Mouse (Mus musculus) thymus, adult 2 months (tissue): ENCODE measurements around the gene Syce2. TPM values are rescaled to one million over a fixed set of nuclear protein-coding genes. Genes with fewer than 3 reads are reported as not detected.

Experiments used
- DNase-seq: peaks from one replicate; pipeline ENCODE4 v3.0.0; 2021
- H3K27ac ChIP-seq: fragments of 200-500 bp; 2 replicates; pipeline ENCODE4 v1.5.1; 2012; ENCODE audit warnings: low read length, control low read depth; ENCODE audit not compliant: control insufficient read depth, insufficient read depth
- H3K27me3 ChIP-seq: fragments of 200-500 bp; 2 replicates; pipeline ENCODE4 v1.6.1; 2012; ENCODE audit warnings: mild to moderate bottlenecking, low read length, moderate library complexity, mixed read lengths; ENCODE audit not compliant: control insufficient read depth, insufficient read depth
- H3K36me3 ChIP-seq: fragments of 200-500 bp; 2 replicates; pipeline ENCODE4 v1.6.1; 2012; ENCODE audit warnings: mild to moderate bottlenecking, low read length, moderate library complexity; ENCODE audit not compliant: control insufficient read depth, insufficient read depth
- H3K4me1 ChIP-seq: fragments of 200-500 bp; replicated peaks from 2 replicates; pipeline ENCODE4 v1.6.1; 2012; ENCODE audit warnings: low read length; ENCODE audit not compliant: control insufficient read depth, insufficient read depth
- H3K4me3 ChIP-seq: fragments of 200-500 bp; 2 replicates; pipeline ENCODE4 v1.5.1; 2012; ENCODE audit warnings: mild to moderate bottlenecking, low read length, control low read depth, moderate library complexity; ENCODE audit not compliant: control insufficient read depth, insufficient read depth
- CTCF ChIP-seq: fragments of 200-500 bp; IDR thresholded peaks from 2 replicates; pipeline ENCODE4 v1.5.1; 2012; ENCODE audit warnings: mild to moderate bottlenecking, control low read depth, low read length, moderate library complexity, borderline replicate concordance; ENCODE audit not compliant: control insufficient read depth, poor library complexity, insufficient read depth; ENCODE audit errors: extremely low read depth
- POLR2A ChIP-seq: fragments of 200-500 bp; IDR thresholded peaks from 2 replicates; pipeline ENCODE4 v1.6.1; 2012; ENCODE audit warnings: mild to moderate bottlenecking, low read length, control low read depth, moderate library complexity; ENCODE audit not compliant: control insufficient read depth, poor library complexity, insufficient read depth; ENCODE audit errors: extremely low read depth
- WGBS: fragments of 180-500 bp; shearing (Covaris S2); methylation state at CpG from one replicate; pipeline ENCODE4 v1.1.7; 2018; 5-methylcytosine and 5-hydroxymethylcytosine counted together
- polyA plus RNA-seq: library from polyadenylated mRNA; depleted of rRNA; stranded (reverse); fragments of >200 nt; gene quantifications from 2 replicates; pipeline ENCODE4 v1.2.3, GENCODE M21; 2012

The Syce2 gene
- polyA plus RNA-seq, 1 experiment: 9.4 TPM

DNA sequence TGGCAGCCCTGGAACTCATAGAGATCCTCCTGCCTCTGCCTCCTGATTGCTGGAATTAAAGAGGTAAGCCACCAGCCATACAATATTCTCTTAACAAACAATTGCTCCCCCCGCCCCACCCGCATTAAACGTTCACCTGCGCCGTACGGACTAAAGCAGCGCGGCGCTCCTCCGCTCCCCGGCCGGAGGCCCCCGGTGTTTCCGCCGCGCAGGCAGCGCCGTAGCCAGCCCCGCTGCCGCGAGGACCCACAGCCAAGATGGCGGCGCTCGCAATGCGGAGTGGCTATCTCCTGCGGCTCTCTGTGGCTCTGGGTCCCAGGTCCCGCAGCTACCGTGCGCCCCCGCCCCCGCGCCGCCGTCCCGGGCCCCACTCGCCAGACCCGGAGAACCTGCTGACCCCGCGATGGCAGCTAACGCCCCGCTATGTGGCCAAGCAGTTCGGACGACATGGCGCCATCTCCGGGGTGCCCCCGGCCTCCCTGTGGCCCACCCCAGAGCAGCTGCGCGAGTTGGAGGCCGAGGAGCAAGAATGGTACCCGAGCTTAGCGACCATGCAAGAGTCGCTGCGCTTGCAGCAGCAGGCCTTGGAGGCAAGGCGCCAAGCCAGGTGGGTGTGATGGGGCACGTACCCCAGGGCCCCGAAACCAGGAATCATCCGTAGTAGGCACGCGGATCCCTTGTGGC, 39.7 kb upstream of the Syce2 start:
- under 1% methylated on average over 59 of the region's 59 CpGs for WGBS
- H3K36me3 ChIP-seq: peaks cover 28% of the 10 kb centered on the region
- H3K27ac ChIP-seq: peak overlapping the region; percentile 5; the same call in 1 of the 2 replicates
- peaks cover 2% of the 10 kb centered on the region for H3K4me1 ChIP-seq
- H3K4me3 ChIP-seq: peak overlapping the region; percentile 93
- DNase-seq: peak; percentile 90
- no peaks in the 10 kb centered on the region for H3K27me3 ChIP-seq
- peak; percentile 90 for TF ChIP-seq POLR2A
- no peak for TF ChIP-seq CTCF

DNA sequence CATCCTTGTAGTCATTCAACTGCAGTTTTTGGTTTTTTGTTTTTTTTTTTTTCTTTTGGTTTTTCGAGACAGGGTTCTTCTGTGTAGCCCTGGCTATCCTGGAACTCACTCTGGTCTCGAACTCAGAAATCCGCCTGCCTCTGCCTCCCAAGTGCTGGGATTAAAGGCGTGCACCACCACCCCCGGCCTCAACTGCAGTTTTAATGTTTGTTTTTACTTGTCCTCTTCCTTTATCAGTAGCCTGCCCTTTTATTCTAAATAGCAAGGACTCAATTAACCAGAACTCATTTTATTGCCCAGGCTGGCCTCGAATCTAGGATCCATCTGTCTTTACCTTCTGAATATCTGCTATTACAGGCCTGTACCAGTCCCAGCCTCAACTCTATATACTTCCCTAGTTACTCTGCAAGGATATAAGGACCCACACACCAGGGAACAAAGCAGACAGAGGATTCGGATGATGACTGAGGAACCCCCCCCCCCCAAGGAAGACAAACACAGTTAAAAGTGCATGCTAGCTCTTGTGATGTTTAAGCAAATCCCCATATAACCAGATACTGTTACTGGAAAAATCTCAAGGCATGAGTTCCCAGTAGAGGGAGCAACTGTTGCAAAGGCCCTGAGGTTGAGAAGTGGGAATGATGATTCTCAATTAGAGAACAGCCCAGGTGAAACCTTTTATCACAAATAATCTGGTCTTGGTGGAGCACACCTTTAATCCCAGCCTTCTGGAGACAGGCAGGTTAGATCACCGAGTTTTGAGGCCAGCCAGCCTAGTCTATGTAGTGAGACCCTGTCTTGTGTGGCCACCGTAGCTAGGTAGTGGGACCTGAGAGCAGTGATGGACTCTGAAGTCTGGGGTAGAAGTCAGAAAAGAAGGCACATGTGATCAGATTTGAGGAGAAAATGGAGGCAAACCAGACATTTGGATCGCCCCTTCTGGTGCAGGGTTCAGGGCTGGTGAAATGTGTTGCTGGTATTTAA, 38.9 kb upstream of the Syce2 start:
- peak overlapping the region; percentile 93 for H3K4me3 ChIP-seq
- peaks cover 35% of the 10 kb centered on the region for H3K36me3 ChIP-seq
- no peaks in the 10 kb centered on the region for H3K27me3 ChIP-seq
- no peak for DNase-seq
- H3K27ac ChIP-seq: no peak overlapping the region
- H3K4me1 ChIP-seq: peaks cover 2% of the 10 kb centered on the region
- TF ChIP-seq CTCF: no peak
- no peak for TF ChIP-seq POLR2A
- WGBS: 39% methylated on average over 10 of the region's 10 CpGs

DNA sequence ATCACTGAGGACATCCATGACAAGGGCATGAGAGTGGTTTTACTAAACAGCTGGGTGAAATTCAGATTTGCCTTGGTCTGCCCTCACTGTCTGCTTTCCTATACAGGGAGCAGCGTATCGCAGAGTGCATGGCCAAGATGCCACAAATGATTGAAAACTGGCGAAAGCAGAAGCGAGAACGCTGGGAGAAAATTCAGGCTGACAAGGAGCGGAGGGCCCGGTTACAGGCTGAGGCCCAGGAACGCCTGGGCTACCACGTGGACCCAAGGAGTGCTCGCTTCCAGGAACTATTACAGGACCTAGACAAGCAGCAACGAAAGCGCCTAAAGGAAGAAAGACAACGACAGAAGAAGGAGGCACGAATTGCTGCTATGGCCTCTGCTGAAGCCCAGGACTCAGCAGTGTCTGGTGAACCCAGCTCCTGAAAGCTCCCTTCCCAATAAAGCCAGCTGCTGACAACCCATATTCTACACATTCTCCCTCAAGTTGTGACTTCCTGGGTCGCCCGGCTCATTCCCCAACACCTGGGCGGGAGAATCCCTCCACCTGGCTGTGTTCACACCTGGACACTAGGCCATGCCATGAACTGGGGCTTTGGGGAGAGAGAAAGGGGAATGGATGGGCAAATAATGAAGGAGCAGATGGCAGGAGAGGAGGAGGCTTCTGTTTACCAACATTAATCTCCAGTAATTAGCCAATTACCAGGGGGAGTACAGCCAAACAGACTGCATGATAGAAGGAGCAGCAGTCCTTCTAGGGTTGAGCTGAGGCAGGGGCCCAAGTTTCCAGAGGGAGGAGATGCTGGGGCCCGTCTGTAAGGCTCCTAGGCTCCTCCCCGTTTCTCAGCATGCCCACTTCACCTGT, 37.7 kb upstream of the Syce2 start:
- Histone ChIP-seq H3K36me3 (peaks cover 39% of the 10 kb centered on the region), H3K27me3 (no peaks in the 10 kb centered on the region), H3K27ac (no peak overlapping the region), H3K4me1 (peaks cover 2% of the 10 kb centered on the region), H3K4me3 (no peak overlapping the region)
- no peak for TF ChIP-seq CTCF
- no peak for TF ChIP-seq POLR2A
- WGBS: 93% methylated on average over 19 of the region's 19 CpGs
- no peak for DNase-seq

DNA sequence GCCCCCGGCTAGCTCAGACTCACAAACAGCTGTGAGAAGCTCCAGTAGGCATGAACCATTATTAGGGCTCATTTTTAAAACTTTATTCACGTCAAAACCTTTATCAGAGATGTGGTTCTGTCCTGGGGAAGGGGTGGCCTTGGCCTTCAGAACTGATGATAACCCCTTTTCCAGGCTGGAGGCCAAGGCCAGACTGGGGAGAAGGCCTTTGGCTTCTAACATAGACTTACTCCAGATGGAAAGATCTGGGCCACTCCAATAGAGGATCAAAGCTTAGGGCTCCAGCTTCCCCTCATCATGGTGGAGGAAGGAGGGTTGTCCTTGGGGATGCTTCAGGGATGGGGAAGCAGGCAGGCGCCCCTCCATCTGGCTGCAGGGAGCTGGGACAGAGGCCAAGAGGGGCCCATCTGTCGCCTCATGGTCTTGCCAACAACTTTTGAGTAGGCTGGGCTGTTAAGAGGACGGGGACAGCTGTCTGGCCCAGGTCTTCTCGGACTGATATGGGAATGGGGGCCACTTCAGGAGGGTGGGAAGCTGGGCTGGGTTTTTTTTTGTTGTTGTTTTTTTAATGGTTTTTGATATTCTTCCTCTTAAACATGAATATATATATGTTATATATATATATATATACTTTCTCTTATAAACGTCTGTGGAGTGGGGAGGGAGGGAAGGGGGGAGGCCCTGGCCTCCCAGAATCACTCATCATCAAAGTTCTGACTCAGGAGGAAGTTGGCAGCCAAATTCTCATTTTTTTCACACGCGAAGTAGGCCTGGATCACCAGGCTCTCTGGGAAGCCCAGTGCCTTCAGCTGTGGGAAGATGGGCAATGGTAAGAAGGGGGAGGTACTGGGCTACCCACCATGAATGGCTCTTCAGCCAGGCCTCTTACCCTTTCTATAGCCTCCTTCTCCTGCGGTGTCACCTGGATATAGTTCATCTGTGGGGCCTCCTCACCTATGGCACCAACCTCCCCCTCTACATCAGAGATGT, 36.8 kb upstream of the Syce2 start:
- 88% methylated on average over 10 of the region's 10 CpGs for WGBS

DNA sequence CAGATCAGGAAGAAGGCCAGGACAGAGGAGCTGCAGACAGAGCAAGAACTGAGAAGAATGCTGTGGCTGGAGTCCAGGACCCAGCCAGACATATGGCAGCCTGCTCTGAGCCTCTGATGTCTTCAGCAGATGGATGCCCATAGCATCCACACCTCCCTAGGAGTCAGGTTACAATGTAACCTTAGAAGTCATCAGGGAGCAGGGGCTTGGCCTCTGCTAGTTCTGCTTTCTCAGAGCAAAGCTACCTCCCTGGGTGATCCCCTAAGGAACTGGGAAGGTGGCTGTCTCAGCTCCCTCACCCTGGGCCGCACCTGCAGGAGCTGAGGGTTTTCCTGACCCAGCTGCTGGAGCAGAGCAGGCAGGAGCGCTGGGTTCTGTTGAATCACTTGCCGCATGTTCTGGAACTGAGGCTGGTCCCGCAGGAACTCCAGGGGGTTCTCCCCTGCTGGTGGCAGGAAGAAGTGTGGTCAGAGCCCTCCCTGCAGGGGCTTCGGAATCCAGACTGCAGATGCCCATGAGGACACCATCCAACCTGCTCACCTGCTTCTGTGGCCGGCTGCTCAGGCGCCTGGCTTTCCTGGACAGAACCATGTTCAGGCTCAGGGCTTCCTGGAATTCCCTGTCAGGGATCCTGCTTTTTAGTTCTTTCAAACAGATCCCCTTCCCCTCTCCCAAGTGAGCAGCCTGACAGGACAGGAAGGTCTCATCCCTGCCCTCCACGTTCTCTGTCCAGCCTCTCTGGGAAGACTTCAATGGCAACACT, 34.6 kb upstream of the Syce2 start:
- H3K36me3 ChIP-seq: peaks cover 42% of the 10 kb centered on the region
- no peak for DNase-seq
- no peak overlapping the region for H3K27ac ChIP-seq
- H3K4me1 ChIP-seq: peaks cover 5% of the 10 kb centered on the region
- no peak overlapping the region for H3K4me3 ChIP-seq
- 92% methylated on average over 8 of the region's 8 CpGs for WGBS
- TF ChIP-seq POLR2A (no peak), CTCF (no peak)
- H3K27me3 ChIP-seq: no peaks in the 10 kb centered on the region

More for the DNA sequence above, 36.8 kb upstream of the Syce2 start:
- Histone ChIP-seq H3K4me1 (peaks cover 5% of the 10 kb centered on the region), H3K36me3 (peaks cover 39% of the 10 kb centered on the region), H3K27ac (no peak overlapping the region), H3K27me3 (no peaks in the 10 kb centered on the region), H3K4me3 (no peak overlapping the region)
- TF ChIP-seq CTCF: no peak
- no peak for TF ChIP-seq POLR2A
- no peak for DNase-seq
